In the genomic region with DNA sequence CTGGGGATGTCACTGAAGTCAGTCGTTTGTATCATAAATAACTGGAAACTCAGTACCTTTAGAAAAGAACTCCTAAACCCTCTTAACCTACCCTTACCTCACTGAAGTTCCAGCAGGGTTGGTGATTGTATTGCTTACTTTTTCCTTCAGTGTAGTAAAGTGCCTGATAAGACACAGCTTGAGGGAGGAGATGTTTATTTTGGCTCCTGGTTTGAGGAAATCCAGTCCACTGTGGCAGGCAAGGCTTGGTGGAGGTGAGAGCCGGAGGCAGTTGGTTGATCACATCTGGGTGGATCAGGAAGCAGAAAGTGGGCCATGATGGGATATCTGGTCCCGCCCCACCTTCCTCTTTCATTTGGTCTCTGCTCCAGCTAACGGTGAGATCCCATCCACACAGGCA, we compare ENCODE assay signal across 33 mouse cellular contexts. TPM values are rescaled to one million over a fixed set of nuclear protein-coding genes. Genes with fewer than 3 reads are reported as not detected.
DNase-seq lines count a peak whose midpoint lies in the region; ATAC-seq and TF ChIP-seq lines count a peak whose summit lies in the region.
"Had no signal": no experiment of that assay in that cellular context is flagged by ENCODE, and none has a peak within 500 bp of the region (broad histone marks: within the 10 kb centered on the region; RNA-seq: fewer than 3 reads in every experiment).

No protein-coding gene starts in this region.

- peak; percentile 87 for TF ChIP-seq EP300 in lung, postnatal 0 days (IDR thresholded peaks at IDR 0.05)

- H3K27me3 ChIP-seq in heart, embryonic 10.5 days (ENCODE audit: insufficient read depth, poor library complexity, severe bottlenecking): no peaks in the 10 kb centered on the region
- no peaks in the 10 kb centered on the region for H3K27me3 ChIP-seq in intestine, embryonic 16.5 days (replicated peaks; ENCODE audit: control insufficient read depth, insufficient read depth, low read length)
- H3K27me3 ChIP-seq in intestine, embryonic 15.5 days (replicated peaks): no peaks in the 10 kb centered on the region
- H3K27me3 ChIP-seq in lung, postnatal 0 days (replicated peaks; ENCODE audit: insufficient read depth, low read length): no peaks in the 10 kb centered on the region
- H3K27me3 ChIP-seq: CH12.LX; hindbrain, embryonic 13.5 days; limb, embryonic 15.5 days; liver, embryonic 13.5 days; megakaryocyte, embryonic 14.5 days; midbrain, embryonic 12.5 days; neural tube, embryonic 13.5 days; stomach, embryonic 15.5 days had no signal

- no peak for TF ChIP-seq CTCF in lung, postnatal 0 days (IDR thresholded peaks at IDR 0.05)

- peaks cover 54% of the 10 kb centered on the region for H3K4me1 ChIP-seq in heart, embryonic 10.5 days
- H3K4me1 ChIP-seq in intestine, embryonic 16.5 days (ENCODE audit: control insufficient read depth, insufficient read depth, low read length): peaks cover 33% of the 10 kb centered on the region
- peaks cover 16% of the 10 kb centered on the region for H3K4me1 ChIP-seq in intestine, embryonic 15.5 days (replicated peaks)
- H3K4me1 ChIP-seq in lung, postnatal 0 days (ENCODE audit: insufficient read depth, low read depth, low read length): peaks cover 14% of the 10 kb centered on the region
- H3K4me1 ChIP-seq: limb, embryonic 15.5 days; liver, embryonic 13.5 days; megakaryocyte, embryonic 14.5 days had no signal

- 50% methylated on average over 4 of the region's 4 CpGs for WGBS in heart, embryonic 10.5 days
- WGBS in intestine, embryonic 16.5 days: 53% methylated on average over 4 of the region's 4 CpGs
- WGBS in intestine, embryonic 15.5 days: 55% methylated on average over 4 of the region's 4 CpGs
- WGBS in lung, postnatal 0 days: 49% methylated on average over 4 of the region's 4 CpGs

- ATAC-seq in intestine, embryonic 16.5 days: no peak
- no peak for ATAC-seq in intestine, embryonic 15.5 days
- ATAC-seq in lung, postnatal 0 days: peak; percentile 81
- ATAC-seq: activated CD4-positive, CD25-positive, alpha-beta regulatory T cell, adult 4 months; forebrain, embryonic 16.5 days had no signal

- no peaks in the 10 kb centered on the region for H3K9me3 ChIP-seq in heart, embryonic 10.5 days
- H3K9me3 ChIP-seq in intestine, embryonic 16.5 days (ENCODE audit: control insufficient read depth, low read length): no peaks in the 10 kb centered on the region
- H3K9me3 ChIP-seq in intestine, embryonic 15.5 days: no peaks in the 10 kb centered on the region
- no peaks in the 10 kb centered on the region for H3K9me3 ChIP-seq in lung, postnatal 0 days (ENCODE audit: low read length)
- H3K9me3 ChIP-seq: hindbrain, embryonic 13.5 days; limb, embryonic 10.5 days; limb, embryonic 15.5 days; liver, embryonic 13.5 days; midbrain, embryonic 12.5 days; neural tube, embryonic 13.5 days; stomach, embryonic 15.5 days had no signal

- intact Hi-C loops in heart, postnatal 10 days (cut with DNase I): no loop called here

- H3K4me2 ChIP-seq in intestine, embryonic 16.5 days (ENCODE audit: low read depth, low read length): no peak overlapping the region
- H3K4me2 ChIP-seq in intestine, embryonic 15.5 days (replicated peaks): no peak overlapping the region
- no peak overlapping the region for H3K4me2 ChIP-seq in lung, postnatal 0 days (replicated peaks; ENCODE audit: low read depth, low read length)
- H3K4me2 ChIP-seq: hindbrain, embryonic 13.5 days; limb, embryonic 15.5 days; liver, embryonic 13.5 days; lung, embryonic 14.5 days; midbrain, embryonic 12.5 days; neural tube, embryonic 13.5 days; stomach, embryonic 15.5 days had no signal

- no peak overlapping the region for H3K4me3 ChIP-seq in heart, embryonic 10.5 days
- no peak overlapping the region for H3K4me3 ChIP-seq in intestine, embryonic 16.5 days (ENCODE audit: low read length)
- no peak overlapping the region for H3K4me3 ChIP-seq in intestine, embryonic 15.5 days (replicated peaks)
- H3K4me3 ChIP-seq in lung, postnatal 0 days (ENCODE audit: low read depth, low read length): no peak overlapping the region
- H3K4me3 ChIP-seq: erythroblast, embryonic 14.5 days; gastrocnemius, adult 2 months; hindbrain, embryonic 13.5 days; limb, embryonic 10.5 days; limb, embryonic 15.5 days; liver, embryonic 13.5 days; megakaryocyte, embryonic 14.5 days; midbrain, embryonic 12.5 days; myocyte; neural tube, embryonic 13.5 days; stomach, embryonic 15.5 days had no signal

- H3K27ac ChIP-seq in heart, embryonic 10.5 days: peak overlapping the region; percentile 52
- peak overlapping the region; percentile 5; the same call in 1 of the 2 replicates for H3K27ac ChIP-seq in intestine, embryonic 16.5 days (ENCODE audit: low read length)
- H3K27ac ChIP-seq in intestine, embryonic 15.5 days: no peak overlapping the region
- H3K27ac ChIP-seq in lung, postnatal 0 days (ENCODE audit: low read length): no peak overlapping the region
- H3K27ac ChIP-seq: gastrocnemius, adult 2 months; hindbrain, embryonic 13.5 days; limb, embryonic 10.5 days; limb, embryonic 15.5 days; liver, embryonic 13.5 days; midbrain, embryonic 12.5 days; neural tube, embryonic 13.5 days; stomach, embryonic 15.5 days had no signal

- H3K9ac ChIP-seq in intestine, embryonic 16.5 days (ENCODE audit: low read depth, low read length): no peak overlapping the region
- H3K9ac ChIP-seq in intestine, embryonic 15.5 days: no peak overlapping the region
- H3K9ac ChIP-seq in lung, postnatal 0 days (replicated peaks; ENCODE audit: low read depth): no peak overlapping the region
- H3K9ac ChIP-seq: hindbrain, embryonic 13.5 days; limb, embryonic 15.5 days; liver, embryonic 13.5 days; lung, embryonic 14.5 days; midbrain, embryonic 12.5 days; neural tube, embryonic 13.5 days; stomach, embryonic 15.5 days had no signal

- DNase-seq in heart, embryonic 10.5 days (ENCODE audit: low spot score): no peak
- no peak for DNase-seq in heart, postnatal 10 days
- DNase-seq in lung, postnatal 0 days (ENCODE audit: low spot score): peak; percentile 82
- no peak for DNase-seq in lung, postnatal 4 days
- DNase-seq in urinary bladder, adult 2 months (ENCODE audit: low spot score): no peak
- no peak for DNase-seq in right cerebral cortex, postnatal 14 days
- DNase-seq: adrenal gland, adult 2 months; adrenal gland, postnatal 36 days; cerebellum, adult 2 months; cerebellum, postnatal 14 days; gastrocnemius, adult 2 months; heart, postnatal 4 days; kidney, adult 18-20 months; kidney, postnatal 4 days; layer of hippocampus, postnatal 36 days; liver, embryonic 13.5 days; lung, embryonic 14.5 days; thymus, adult 18-20 months; thymus, postnatal 25 days had no signal

- no peaks in the 10 kb centered on the region for H3K36me3 ChIP-seq in heart, embryonic 10.5 days
- no peaks in the 10 kb centered on the region for H3K36me3 ChIP-seq in intestine, embryonic 16.5 days (ENCODE audit: control insufficient read depth, insufficient read depth, low read length)
- H3K36me3 ChIP-seq in intestine, embryonic 15.5 days: no peaks in the 10 kb centered on the region
- no peaks in the 10 kb centered on the region for H3K36me3 ChIP-seq in lung, postnatal 0 days (ENCODE audit: insufficient read depth, low read length)
- H3K36me3 ChIP-seq: hindbrain, embryonic 13.5 days; limb, embryonic 10.5 days; limb, embryonic 15.5 days; liver, embryonic 13.5 days; midbrain, embryonic 12.5 days; neural tube, embryonic 13.5 days; stomach, embryonic 15.5 days had no signal

RNA-seq across cellular contexts. Expression of a gene that starts 45.3 kb away (rescaled TPM):
- polyA plus RNA-seq in heart, embryonic 10.5 days (2016; fragmentation: Nextera tagmentation; extraction: Ambion mirVana): 58.0 and 93.6 TPM in 2 replicates
- total RNA-seq in heart, postnatal 10 days (2021): 100 to 1,000 TPM; 187 to 196 TPM
- 37.6 and 40.3 TPM in 2 replicates for polyA plus RNA-seq in intestine, embryonic 16.5 days (2015; fragmentation: Nextera tagmentation; extraction: Ambion mirVana)
- polyA plus RNA-seq in intestine, embryonic 15.5 days (2015; fragmentation: Nextera tagmentation; extraction: Ambion mirVana): 37.8 and 39.9 TPM in 2 replicates
- 36.6 and 39.9 TPM in 2 replicates for polyA plus RNA-seq in lung, postnatal 0 days (2015; fragmentation: Nextera tagmentation; extraction: Ambion mirVana)
- 160 and 167 TPM in 2 replicates for polyA plus RNA-seq in urinary bladder, adult 2 months (2012; rRNA removed)
- polyA plus RNA-seq: erythroblast, embryonic 14.5 days had no signal

Comparison
In these comparisons a context has a peak if more than half of its experiments do, and no peak if none do; other contexts are left out.
1. H3K27ac ChIP-seq: peak in heart, embryonic 10.5 days (single experiment) and intestine, embryonic 16.5 days (single experiment); none in intestine, embryonic 15.5 days (single experiment) and lung, postnatal 0 days (single experiment).